Mouse (Mus musculus): ENCODE measurements around the gene Pms1.

DNA sequence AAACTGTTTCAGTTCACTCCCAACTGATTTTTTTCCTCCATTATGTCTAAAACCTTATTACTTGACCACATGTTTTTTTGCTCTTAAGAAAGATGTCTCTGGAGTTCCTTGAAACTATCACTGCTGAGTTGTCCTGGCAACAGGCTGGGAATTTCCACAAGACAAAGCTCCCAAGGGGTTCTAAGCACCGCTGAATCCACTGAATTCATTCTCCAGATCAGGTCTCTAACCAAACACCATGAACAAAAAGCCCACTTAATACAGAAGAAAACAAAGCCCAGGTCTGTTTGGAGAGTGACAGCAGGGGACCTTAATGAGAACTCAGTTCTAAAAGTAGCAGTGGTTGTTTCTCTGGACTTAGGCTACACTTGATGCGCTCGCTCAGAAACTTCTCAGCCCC, 105.6 kb downstream of the Pms1 start:
- no peak for TF ChIP-seq GATA1 (IDR thresholded peaks at IDR 0.05; ENCODE audit: borderline replicate concordance, low read length)
- TF ChIP-seq FLI1 (IDR thresholded peaks at IDR 0.05; ENCODE audit: low read length), result no peak

Measured in megakaryocyte, embryonic 14.5 days (primary cell).